Mouse (Mus musculus): ENCODE measurements around the gene Olfr1413.

Gene Olfr1413

DNA sequence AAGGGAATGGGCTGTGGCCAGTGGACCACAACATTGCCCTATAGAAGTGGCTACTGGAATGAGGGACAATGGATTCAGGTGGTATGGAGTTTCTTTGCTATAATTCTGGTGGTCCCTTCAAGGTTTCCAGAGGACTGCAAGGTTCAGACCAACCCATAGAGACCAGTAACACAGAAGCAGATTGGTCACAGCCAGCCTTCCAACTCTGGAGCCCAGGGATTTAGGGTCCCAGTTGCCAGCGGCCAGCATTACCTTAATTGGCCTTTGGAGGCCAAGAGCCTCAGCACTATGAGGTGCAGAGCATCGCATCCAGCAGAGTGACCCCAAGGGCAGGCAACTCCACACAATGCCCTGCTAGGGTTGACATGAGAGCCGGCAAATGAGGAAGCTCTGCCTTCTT lies at the start of gene Olfr1413:
TSS of gene Olfr1413 (plus strand) at position 301 of the 400 bp plus-strand sequence.
- no peak for DNase-seq (ENCODE audit: low read depth, low spot score)

DNA sequence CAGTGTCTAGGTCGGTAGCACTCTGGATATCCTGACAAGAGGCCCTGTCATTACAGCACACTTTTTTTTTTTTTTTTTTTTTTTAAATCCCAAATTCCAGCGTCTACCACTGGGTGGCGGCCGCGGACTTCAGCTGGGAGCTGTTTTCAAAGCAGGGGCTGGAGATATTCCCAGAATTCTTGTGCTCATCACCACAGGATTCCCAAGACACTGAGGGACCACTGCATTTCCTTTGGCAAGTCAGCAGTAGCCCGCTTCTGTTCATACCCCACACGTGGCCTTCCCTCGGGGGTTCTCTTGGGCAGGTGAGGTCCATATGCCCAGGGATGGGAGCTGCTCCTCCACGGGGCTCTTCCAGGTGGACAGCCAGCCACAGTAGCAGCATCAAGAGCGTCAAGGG lies 49.7 kb upstream of the Olfr1413 start:
- peak; percentile 3 for DNase-seq (ENCODE audit: low read depth, low spot score)

DNA sequence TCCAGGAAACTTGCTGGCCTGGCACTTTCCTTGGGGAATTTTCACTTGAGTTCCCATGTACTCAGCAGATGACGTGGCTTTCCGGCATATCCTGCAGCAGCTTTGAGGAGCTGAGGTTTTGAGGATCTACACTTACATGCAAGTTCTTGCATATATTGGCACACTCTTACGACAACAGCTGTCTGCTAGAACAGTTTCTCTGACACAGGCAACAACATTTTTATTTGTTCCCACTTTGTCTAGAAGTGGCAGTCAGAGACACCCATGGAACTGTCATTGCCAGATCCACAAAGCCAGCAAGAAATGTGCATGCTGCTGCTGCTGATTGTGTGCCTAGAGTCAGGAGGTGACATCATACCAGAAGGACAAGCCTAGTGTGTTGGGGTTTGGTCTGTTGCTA lies 47.4 kb upstream of the Olfr1413 start:
- DNase-seq (ENCODE audit: low read depth, low spot score) = no peak

DNA sequence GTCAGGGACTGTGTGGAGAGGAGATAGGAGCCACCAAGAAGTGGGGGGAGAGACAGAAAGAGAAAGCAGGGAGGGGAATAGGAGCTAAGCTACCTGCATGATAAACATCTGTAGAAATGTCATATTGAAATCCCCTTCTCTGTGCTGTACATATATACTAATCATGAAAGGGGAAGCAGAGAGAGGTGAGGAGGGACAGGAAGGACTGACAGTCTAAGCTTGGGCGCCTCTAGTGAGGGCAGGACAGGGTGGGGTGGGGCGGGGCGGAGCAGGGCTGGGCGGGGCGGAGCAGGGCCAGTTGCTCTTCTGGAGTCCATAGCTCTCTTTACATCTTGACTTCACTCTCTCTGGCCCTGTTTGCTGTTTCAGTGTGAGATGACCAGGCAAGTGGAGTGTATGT lies 34.1 kb upstream of the Olfr1413 start:
- DNase-seq (ENCODE audit: low read depth, low spot score) = no peak

DNA sequence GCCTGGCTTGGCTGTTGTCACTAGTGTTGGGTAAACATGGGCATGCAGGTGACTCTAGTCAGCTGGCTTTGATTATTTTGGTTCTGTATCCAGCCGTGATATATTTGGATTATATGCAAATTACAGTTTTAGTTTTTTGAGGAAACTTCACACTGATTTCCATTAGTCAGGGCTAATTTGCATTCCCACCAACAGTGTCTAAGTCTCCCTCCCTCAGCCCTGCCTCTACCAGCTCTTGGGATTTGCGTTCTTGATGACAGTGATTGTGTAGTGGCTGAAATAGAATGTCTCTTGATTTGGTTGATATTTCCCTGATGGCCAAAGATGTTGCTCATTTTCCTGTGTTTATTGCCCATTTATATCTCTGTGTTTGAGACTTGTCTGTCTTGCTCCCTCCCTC lies 32.1 kb upstream of the Olfr1413 start:
- DNase-seq (ENCODE audit: low read depth, low spot score) = no peak

DNA sequence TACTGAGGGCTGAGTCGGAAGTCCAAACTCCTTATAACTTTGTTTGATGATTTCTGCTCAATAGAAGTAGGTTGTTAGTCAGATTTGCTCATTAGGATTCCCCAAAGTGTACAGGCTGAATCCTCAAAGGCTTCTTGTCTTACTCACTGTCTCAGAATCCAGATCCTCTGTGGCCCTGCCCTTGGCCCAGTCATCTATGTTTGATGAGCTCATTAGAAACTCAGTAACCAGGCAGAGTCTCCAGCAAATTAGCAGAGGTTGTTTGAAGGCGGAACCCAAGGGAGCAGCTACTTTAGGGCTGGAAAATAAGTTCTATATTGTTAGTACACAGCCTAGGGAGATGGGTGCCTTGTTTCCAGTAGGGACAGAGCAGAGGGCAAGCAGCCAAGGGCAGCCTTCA lies 25.2 kb upstream of the Olfr1413 start:
- no peak for DNase-seq (ENCODE audit: low read depth, low spot score)

DNA sequence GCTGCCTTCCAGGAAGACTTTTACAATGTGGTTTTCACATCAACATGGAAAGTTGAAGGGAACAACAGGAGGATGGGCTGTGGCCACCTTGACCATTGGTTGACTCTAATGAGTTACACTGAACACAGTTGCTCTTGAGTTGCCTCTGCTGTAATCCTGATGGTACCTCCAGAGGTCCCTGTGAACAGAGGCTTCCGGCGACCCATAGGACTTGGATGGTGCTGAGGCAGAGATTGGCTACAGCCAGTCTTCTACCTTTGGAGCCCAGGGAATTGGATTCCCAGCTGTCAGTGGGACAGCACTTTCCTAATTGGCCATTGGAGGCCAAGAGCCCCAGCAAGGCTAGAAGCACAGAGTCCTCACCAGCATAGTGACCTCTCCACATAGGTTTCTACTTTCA lies 14.4 kb downstream of the Olfr1413 start, which contains the start of gene Olfr1412:
TSS of gene Olfr1412 (plus strand) at position 301 of the 400 bp plus-strand sequence.
- no peak for DNase-seq (ENCODE audit: low read depth, low spot score)

DNA sequence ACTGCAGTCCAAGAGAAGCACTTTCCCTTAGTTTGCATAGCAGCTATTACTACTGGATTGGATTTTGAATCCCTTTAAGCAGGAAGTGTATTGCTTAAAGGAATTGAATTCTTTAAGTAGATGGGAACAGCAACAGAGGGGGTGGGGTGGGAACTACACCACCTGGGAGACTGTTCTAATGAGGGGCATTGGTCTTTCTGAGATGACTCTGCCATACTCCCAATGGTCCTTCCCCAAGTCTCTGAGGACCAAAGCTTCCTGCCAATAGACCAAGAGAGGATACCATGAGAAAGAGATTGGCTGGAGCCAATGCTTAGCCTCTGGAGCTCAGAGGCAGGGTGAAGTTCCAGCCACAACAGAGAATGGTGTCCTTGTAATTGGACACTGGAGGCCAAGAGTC lies 23.0 kb downstream of the Olfr1413 start, which contains the start of gene Olfr1411:
TSS of gene Olfr1411 (plus strand) at position 301 of the 400 bp plus-strand sequence.
- DNase-seq (ENCODE audit: low read depth, low spot score) = no peak

DNA sequence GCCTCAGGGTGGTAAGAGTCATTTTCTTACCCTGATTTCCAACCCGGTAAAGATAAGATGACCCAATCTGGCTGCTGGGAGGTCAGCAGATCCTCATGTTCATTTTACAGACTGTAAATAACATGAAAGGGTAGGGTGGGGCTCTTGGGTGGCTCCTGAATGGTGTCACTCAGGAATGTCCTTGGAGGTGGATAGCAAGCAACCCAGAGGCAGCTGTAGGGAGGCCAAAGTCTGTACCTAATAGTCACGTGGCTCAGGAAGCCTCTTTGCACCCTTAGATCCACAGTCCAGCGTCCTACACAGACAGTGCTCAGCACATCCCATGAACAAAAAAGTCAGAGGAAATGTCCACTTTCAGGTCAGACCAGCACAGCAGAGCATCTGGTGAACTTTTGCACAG lies 24.9 kb downstream of the Olfr1413 start:
- DNase-seq (ENCODE audit: low read depth, low spot score) = no peak

DNA sequence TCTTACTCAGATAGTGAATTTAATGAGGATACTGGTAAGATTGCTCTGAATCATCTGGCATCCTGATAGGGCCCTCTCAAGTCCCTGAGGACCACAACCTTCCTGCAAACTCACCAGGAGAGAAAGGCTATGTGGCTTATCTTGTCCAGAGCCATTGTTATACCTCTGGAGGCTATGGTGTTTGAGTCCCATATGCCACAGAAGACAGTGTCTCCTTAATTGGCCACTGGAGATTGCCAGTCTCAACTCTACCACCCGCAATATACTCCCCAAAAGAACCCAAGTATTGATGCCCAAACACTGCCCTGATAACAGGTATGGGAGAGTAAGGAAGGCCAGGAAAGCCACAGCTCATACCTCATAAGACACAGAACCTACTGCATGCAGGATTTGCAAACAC lies 34.4 kb downstream of the Olfr1413 start, which contains the start of gene Olfr1410:
TSS of gene Olfr1410 (plus strand) at position 301 of the 400 bp plus-strand sequence.
- DNase-seq (ENCODE audit: low read depth, low spot score) = no peak

DNA sequence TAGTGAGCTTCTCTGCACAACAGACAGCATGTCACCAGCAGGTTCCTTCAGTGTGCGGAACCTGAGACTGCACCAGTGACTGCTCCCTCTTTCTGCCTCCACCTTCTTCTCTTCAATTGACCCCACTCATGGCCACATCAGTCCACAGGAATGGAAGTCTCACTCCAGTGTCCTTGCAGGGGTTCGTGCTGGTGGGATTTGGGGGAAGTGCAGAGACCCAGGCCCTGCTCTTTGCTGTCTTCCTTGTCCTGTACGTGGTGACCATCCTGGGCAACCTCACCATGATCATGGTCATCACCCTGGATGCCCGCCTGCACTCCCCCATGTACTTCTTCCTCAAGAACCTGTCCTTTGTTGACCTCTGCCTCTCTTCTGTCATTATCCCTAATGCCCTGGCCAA lies 36.6 kb downstream of the Olfr1413 start:
- no peak for DNase-seq (ENCODE audit: low read depth, low spot score)

DNA sequence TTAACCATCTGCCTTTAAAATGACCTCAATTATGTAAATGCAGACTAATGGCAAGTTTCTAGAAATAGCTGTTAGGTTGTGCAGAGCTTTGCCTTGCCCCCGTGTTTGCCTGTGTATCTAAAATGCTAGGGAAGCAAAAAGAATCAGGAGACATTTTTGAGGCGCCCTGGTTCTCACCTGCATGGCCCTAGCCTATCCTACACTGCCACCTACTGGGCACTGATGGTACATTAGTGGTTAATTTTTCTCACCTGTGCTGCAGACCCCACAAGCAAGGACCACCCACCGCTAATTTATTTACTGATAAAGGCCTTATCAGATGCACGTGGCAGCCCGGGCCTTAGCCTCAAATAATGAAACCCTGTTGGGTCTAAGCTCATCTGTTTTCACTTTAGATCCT lies 39.9 kb downstream of the Olfr1413 start:
- peak; percentile 74 for DNase-seq (ENCODE audit: low read depth, low spot score)

DNA sequence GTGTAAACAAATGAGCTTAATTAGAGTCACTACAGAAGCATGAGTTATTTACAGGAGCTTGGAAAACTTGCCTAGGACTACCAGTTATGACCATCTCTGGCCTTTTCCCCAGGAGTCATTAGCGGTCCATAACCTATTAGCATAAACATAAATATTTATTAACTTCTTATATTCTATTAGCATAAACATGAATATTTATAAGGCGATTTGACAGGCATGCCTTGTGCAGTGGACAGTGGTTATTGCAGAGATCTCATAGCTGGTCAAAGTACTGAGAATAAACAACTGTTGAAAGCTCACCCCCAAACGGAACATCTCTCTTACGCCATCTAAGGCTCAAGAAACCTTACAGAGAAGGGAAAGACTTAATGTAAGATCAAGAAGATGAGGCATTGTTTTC lies 42.1 kb downstream of the Olfr1413 start:
- no peak for DNase-seq (ENCODE audit: low read depth, low spot score)

DNA sequence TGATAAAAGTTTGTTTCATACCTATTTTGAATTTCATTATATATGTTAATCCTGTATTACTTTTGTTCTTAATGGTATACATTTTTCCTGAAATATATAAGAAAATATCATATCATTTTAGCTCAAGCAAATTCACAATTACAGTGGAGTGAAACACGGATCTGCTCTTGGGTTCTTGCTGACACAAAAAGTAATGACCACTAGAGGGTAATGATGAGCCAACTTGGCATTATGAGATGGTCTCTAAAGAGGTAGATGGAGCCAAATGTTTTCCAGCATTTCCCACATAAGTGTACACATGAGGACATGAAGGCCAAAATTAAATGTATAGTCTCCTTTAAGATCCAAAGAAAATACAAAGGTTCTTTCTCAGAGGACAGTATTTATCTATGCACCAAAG lies 43.4 kb downstream of the Olfr1413 start:
- DNase-seq (ENCODE audit: low read depth, low spot score) = peak; percentile 23

DNA sequence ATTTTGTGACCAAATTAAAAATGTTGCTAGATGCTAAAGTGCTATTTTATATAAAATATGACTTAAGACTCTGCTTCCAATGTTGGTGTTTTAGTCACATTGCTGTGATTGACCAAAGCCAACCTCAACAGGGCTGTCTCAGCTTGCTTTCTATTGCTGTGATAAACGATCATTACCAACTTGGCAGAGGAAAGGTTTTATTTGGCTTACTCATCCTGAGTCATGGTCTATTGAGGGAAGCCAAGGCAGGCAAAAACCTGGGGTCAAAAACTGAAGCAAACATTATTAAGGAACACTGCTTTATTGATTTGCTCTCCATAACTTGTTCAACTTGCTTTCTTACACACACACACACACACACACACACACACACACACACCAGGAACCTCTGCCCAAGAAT lies 44.9 kb downstream of the Olfr1413 start:
- DNase-seq (ENCODE audit: low read depth, low spot score) = no peak

DNA sequence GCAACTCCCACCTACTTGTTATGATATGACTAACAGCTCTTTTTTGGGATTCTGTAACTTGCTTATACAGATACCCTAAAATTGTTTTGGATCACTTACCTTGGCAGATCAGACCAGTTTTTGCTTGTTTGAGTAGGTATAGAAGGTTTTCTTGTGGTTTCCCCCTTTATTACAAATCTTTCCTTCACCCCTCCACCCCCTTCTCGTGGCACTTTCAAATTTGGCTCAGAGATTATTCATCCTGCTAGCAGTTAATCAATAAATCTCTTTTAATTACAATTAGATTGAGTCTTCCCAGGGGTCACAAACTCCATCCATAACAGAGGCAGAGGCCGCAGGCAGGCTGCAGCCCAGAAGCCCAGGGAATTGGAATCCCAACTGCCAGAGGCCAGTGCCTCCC lies 46.4 kb downstream of the Olfr1413 start, which contains the start of gene Olfr12:
TSS of gene Olfr12 (plus strand) at position 301 of the 400 bp plus-strand sequence.
- no peak for DNase-seq (ENCODE audit: low read depth, low spot score)

DNA sequence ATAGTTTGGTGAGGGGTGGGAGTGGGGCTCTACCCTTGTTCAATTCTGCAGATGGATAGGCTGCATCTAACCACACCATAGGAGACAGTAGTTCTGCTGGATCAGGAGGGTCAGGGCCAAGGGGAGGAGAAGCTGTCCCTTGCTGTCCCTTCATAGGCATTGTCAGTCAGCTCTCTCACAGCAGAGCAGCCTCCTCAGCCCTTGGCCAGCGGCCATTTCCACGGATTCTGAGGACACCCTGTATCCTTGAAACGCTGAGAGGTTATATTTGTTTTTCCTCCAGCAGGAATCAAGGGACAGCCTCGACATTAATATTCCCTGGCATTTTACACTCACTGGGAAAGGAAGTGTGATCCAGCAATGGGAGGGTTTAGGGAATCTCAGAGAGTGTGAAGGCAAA lies 47.2 kb downstream of the Olfr1413 start:
- DNase-seq (ENCODE audit: low read depth, low spot score) = no peak
